Mouse (Mus musculus) large intestine, adult 2 months (tissue): Measurements from ENCODE around the gene Zswim2. TPM values are rescaled to one million over a fixed set of nuclear protein-coding genes. Genes with fewer than 3 reads are reported as not detected.
"Not testable (repeated sequence)": the region's sequence is repeated elsewhere in the genome, so short reads cannot be mapped to it uniquely, and the experiment has no call there.

Source experiments
- DNase-seq: peaks from one replicate; pipeline ENCODE4 v3.0.0-alpha.2; 2012; ENCODE audit warnings: low read depth, low spot score
- WGBS: fragments of 180-500 bp; shearing (Covaris S2); methylation state at CpG from one replicate; pipeline ENCODE4 v1.1.7; 2018; 5-methylcytosine and 5-hydroxymethylcytosine counted together
- polyA plus RNA-seq: library from polyadenylated mRNA; depleted of rRNA; stranded (reverse); fragments of >200 nt; gene quantifications from 2 replicates; pipeline ENCODE4 v1.2.3, GENCODE M21; 2012; rRNA removed

Gene Zswim2
- polyA plus RNA-seq: not detected in 2 replicates

GRCm38 (mm10) chr2:83940931-83941361 is at the start of gene Zswim2:
TSS of gene Zswim2 (minus strand) at chr2:83941228.
- WGBS: 3% methylated on average over 20 of the region's 20 CpGs
- no peak for DNase-seq

GRCm38 (mm10) chr2:83990253-83990652 is 49.2 kb upstream of the Zswim2 start, which contains the start of gene Gm13691:
TSS of gene Gm13691 (plus strand) at chr2:83990553.
- DNase-seq: not testable (repeated sequence)
- no CpG with 5 or more reads among the region's 6 CpGs for WGBS

- not testable (repeated sequence) for DNase-seq
- no CpG with 5 or more reads among the region's 6 CpGs for WGBS
Measured at GRCm38 (mm10) chr2:83984443-83984842, 43.4 kb upstream of the Zswim2 start, which contains the start of gene Gm13697. TSS of gene Gm13697 (plus strand) at chr2:83984743.

GRCm38 (mm10) chr2:83978633-83979032 is 37.6 kb upstream of the Zswim2 start, which contains the start of gene Gm13694:
TSS of gene Gm13694 (plus strand) at chr2:83978933.
- DNase-seq: not testable (repeated sequence)
- no CpG with 5 or more reads among the region's 6 CpGs for WGBS

- DNase-seq: not testable (repeated sequence)
- no CpG with 5 or more reads among the region's 6 CpGs for WGBS
Measured at GRCm38 (mm10) chr2:83972823-83973222, 31.8 kb upstream of the Zswim2 start, which contains the start of gene Gm13696. TSS of gene Gm13696 (plus strand) at chr2:83973123.

GRCm38 (mm10) chr2:83967013-83967412 is 26.0 kb upstream of the Zswim2 start, which contains the start of gene Gm13695:
TSS of gene Gm13695 (plus strand) at chr2:83967313.
- WGBS: no CpG with 5 or more reads among the region's 6 CpGs
- DNase-seq: not testable (repeated sequence)

GRCm38 (mm10) chr2:83961203-83961602 is 20.2 kb upstream of the Zswim2 start, which contains the start of gene Gm13693:
TSS of gene Gm13693 (plus strand) at chr2:83961503.
- DNase-seq: not testable (repeated sequence)
- WGBS: no CpG with 5 or more reads among the region's 6 CpGs

- no CpG with 5 or more reads among the region's 6 CpGs for WGBS
- not testable (repeated sequence) for DNase-seq
Measured at GRCm38 (mm10) chr2:83955393-83955792, 14.4 kb upstream of the Zswim2 start, which contains the start of gene Gm13698. TSS of gene Gm13698 (plus strand) at chr2:83955693.

- WGBS: 76% methylated on average over 4 of the region's 4 CpGs
- no peak for DNase-seq
Measured at GRCm38 (mm10) chr2:83941792-83942191, 764 bp upstream of the Zswim2 start.

- WGBS: 31% methylated on average over 3 of the region's 3 CpGs
- DNase-seq: no peak
Measured at GRCm38 (mm10) chr2:83941378-83941777, 350 bp upstream of the Zswim2 start.

- DNase-seq: no peak
Measured at GRCm38 (mm10) chr2:83929478-83930088, 11.4 kb downstream of the Zswim2 start.

GRCm38 (mm10) chr2:83901896-83902540 is 39.0 kb downstream of the Zswim2 start:
- no peak for DNase-seq
- WGBS: 51% methylated on average over 2 of the region's 2 CpGs

More at GRCm38 (mm10) chr2:83929478-83930088, 11.4 kb downstream of the Zswim2 start:
- 68% methylated on average over 2 of the region's 2 CpGs for WGBS

GRCm38 (mm10) chr2:83893701-83894100 is 47.3 kb downstream of the Zswim2 start:
- WGBS: 81% methylated on average over 2 of the region's 2 CpGs
- no peak for DNase-seq

- no peak for DNase-seq
- WGBS: 65% methylated on average over 6 of the region's 6 CpGs
Measured at GRCm38 (mm10) chr2:83883850-83884420, 57.1 kb downstream of the Zswim2 start.

Other genes with a start within 250 kb of the Zswim2 start
- 8.5 and 18.2 TPM in 2 replicates for gene Itgav, start 216.8 kb downstream of the Zswim2 start, polyA plus RNA-seq
- gene Fam171b, start 128.6 kb downstream of the Zswim2 start, polyA plus RNA-seq: 0.41 and 0.52 TPM in 2 replicates
- not detected in 2 replicates for gene Gm13698, start 14.5 kb upstream of the Zswim2 start, polyA plus RNA-seq
- gene Gm13693, start 20.3 kb upstream of the Zswim2 start, polyA plus RNA-seq: not detected in 2 replicates
- gene Gm13695, start 26.1 kb upstream of the Zswim2 start, polyA plus RNA-seq: not detected in 2 replicates
- gene Gm13696, start 31.9 kb upstream of the Zswim2 start, polyA plus RNA-seq: not detected in 2 replicates
- gene Gm13694, start 37.7 kb upstream of the Zswim2 start, polyA plus RNA-seq: not detected in 2 replicates
- gene Gm13697, start 43.5 kb upstream of the Zswim2 start, polyA plus RNA-seq: not detected in 2 replicates
- gene Gm13691, start 49.3 kb upstream of the Zswim2 start, polyA plus RNA-seq: not detected in 2 replicates